Mouse (Mus musculus): Measurements from ENCODE around the gene Tut1. TPM values are rescaled to one million over a fixed set of nuclear protein-coding genes. Genes with fewer than 3 reads are reported as not detected.

Gene Tut1
- total RNA-seq (2021) = 10 to 100 TPM; 19.4 to 20.1 TPM

DNA sequence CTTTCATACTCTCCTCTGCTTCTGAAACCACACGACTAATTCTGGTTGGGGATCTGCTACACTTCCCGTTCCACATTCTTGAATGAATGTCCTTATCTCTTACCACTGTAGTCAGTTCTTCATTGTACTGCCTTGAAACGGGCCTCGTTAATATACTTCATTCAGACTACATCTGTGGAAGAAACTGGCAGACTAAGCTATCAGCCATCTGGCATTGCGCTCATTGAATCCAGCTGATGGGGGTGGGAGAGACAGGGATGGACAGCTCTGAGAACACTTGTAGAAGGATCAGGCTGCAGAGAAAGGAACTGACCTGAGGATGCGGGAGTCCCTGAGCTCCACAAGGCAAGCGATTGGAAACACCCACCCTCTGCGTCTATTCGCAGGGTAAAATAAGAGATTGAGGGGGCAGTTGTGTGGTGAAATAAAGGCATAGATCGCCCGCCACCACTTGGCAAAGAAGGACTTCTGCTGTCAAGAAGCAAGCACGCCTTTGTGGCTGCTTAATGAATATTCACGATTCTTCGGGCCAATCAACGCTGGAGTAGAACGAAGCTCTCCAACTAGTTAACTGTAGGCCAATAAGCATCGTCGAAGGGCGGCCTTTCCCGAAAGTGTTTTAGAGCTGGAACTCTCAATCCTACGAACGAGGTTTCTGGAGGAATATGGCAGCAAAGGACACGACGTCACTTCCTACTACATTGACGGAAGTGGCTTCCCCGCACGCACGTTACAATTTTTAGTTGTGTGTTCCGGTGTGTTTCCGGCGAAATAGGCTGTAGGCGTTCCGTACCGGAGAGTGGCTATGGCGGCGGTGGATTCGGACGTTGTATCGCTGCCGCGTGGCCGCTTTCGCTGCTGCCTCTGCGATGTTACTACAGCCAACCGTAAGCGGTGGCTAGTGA lies at the start of gene Tut1:
Tut1 (plus strand) TSS at position 713 of the 905 bp plus-strand sequence.
- DNase-seq (ENCODE audit: extremely low spot score in 1 of 2, low spot score in 1 of 2) = peak; percentile 82 to 87

DNA sequence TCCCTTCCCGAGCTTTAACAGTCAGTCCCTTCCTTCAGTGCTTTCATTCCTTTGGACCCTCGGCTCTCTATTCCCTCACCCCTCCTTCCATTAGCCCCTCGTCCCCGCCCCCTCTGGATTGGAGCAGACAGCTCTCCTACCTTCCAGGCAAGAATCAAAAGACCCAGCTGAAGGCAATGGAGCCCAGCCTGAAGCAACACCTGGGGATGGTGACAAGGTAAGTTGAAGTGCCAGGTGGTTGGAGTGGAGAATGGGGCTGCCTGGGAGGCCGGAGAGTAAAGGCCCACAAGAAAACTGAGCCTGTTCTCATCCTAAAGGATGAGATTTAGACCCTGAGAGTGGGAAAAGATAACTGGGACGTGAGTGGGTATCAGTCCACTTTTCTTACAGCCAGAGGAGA lies 45.1 kb upstream of the Tut1 start:
- DNase-seq (ENCODE audit: extremely low spot score in 1 of 2, low spot score in 1 of 2) = no peak

DNA sequence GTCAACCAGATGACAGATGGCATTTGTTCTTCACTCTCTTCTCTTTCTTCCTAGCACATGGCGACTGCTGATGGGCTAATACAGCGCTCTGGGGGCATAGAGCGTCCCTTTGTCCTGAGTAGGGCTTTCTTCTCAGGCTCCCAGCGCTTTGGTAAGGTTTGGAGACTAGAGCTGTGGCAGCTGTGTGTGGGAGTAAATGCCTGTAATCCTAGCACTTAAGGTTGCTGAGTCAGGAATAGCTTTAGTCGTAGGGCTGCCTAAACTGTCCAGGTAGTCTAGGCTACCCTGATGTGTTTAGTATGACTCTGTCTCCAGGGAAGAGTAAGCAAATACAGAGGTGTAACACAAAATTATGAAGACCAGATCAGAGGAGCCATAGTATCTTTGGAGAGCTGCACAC lies 41.8 kb upstream of the Tut1 start:
- DNase-seq (ENCODE audit: extremely low spot score in 1 of 2, low spot score in 1 of 2) = no peak

DNA sequence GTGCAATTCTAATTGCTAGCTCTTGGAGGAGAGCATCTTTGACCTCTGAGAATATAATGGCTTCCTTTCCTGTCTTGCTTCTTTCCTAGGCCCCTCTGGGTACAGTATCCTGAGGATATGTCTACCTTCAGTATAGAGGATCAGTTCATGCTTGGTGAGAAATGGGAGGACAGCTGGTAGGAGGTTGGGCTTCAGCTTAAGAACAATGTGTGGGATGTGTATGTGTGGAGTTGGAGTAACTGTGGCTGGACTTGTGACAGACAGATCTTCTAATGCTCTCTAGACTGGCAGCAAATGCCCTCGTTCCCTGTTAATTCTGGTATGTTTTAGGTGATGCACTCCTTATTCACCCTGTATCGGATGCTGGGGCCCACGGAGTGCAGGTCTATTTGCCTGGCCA lies 39.4 kb upstream of the Tut1 start:
- no peak for DNase-seq (ENCODE audit: extremely low spot score in 1 of 2, low spot score in 1 of 2)

DNA sequence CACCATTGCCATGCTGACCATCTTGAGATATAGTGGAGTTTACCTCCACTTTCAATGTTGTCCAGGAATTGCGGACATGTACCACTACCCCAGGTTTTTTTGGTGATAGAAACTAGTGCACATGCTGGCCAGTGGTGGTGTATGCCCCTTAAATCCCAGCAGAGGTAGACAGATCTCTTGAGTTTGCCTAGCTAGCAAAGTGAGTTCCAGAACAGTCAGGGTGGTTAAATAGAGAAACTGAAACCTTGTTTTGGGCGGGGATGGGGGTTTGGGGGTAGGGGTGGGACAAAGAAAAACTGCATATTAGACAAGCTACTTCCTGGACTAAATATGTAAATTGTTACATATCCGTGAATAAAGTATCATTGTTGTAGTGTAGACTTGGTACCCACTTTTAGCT lies 34.6 kb upstream of the Tut1 start:
- DNase-seq (ENCODE audit: extremely low spot score in 1 of 2, low spot score in 1 of 2) = no peak

DNA sequence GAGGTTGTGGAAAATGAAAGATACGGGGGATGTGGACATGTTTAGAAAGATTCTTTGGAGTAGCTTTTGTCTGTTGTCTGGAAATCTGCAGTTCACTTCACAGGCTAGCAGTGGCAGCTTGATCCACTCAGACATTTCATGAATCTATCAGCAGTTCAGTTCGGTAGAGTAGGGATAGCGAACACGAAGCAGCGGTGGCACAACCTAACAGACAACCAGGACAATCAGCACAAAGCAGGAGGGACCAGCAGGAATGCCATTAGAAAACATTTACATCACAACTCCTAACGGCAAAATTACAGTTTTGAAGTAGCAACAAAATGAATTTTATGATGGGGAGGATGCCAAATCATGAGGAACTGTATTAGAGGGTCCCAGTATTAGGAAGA lies 34.0 kb upstream of the Tut1 start:
- no peak for DNase-seq (ENCODE audit: extremely low spot score in 1 of 2, low spot score in 1 of 2)

DNA sequence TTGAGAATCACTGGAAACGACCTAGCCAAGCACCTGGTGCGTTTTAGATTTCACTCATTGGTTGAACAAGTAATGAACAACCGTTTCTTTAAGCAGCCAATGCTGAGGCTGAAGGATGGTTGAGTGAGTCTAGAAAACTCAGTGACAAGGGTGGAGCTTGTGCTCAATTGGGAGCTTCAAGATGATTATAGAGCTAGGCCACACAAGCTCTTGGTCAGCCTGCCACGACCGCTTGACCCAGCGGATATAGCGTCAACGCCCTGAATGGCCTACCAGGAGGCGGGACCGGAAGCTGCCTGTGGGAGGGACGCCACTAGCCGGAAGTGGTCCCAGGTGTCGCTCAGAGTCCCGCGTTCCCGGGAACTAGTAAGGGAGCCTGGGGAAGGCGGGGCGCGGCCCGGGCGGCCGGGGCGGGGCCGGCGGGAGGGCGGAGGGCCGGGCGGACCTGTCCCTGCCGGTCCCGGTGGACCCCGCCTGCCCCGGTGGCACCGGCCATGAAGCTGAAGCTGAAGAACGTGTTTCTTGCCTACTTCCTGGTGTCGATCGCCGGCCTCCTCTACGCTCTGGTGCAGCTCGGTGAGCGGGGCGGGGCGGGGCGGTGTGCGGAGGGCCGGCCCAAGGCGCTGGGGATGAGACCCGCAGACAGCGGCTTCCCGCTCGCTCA lies 33.4 kb upstream of the Tut1 start, which contains the start of gene B3gat3:
B3gat3 (plus strand) TSS at position 302 of the 664 bp plus-strand sequence.
- DNase-seq (ENCODE audit: extremely low spot score in 1 of 2, low spot score in 1 of 2) = peak; percentile 85 to 90

DNA sequence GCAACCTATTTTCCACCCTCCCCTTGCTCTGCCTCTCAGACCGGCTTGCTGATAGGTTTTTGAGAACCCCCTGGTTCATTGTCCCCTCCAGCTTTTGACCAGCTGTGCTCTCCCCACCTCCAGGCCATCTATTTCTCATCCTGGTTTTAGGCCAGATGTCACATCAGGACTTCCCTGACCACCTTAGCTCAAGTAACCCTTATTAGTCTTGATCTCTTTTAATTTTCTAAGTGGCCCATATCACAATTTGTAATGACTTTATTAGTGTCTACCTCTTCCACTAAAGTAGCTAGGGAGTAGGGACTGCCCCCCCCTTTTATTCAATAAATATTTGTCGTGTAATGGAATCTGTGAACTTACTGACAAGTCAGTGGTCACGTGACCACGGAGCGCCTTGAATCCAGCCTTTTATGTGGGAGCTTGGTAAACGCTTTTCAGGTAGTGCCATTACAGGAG lies 32.8 kb upstream of the Tut1 start:
- DNase-seq (ENCODE audit: extremely low spot score in 1 of 2, low spot score in 1 of 2) = no peak

DNA sequence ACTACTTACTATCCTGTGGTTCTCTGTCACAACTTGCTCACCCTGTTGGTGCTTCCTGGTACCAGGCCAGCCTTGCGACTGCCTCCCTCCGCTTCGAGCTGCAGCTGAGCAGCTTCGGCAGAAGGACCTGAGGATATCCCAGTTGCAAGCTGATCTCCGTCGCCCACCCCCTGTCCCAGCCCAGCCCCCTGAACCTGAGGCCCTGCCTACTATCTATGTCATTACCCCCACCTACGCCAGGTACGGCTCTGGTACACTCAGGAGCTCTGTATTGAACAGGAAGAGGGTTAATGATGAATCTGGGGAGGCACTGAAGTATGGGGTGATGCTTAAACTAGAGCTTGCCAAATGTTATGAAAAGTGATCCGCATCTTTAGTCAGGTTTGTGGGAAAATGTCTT lies 31.9 kb upstream of the Tut1 start:
- no peak for DNase-seq (ENCODE audit: extremely low spot score in 1 of 2, low spot score in 1 of 2)

DNA sequence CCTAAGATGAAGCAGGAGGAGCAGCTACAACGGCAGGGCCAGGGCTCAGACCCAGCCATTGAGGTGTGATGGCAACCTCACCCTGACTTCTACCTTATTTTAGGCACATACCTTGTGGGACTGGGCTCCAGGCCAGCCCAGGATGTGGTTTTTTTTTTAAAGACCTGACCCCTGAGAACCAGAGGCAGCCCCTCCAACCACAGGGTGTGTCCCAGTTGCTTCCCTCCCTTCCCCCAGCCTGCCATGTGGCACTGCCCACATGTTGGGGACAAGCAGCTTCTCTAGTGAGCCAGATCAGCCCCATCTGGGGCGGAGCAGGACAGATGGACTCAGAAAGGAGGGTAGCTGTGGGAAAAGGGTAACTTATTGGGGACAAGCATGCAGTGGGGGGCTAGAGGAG lies 26.9 kb upstream of the Tut1 start:
- no peak for DNase-seq (ENCODE audit: extremely low spot score in 1 of 2, low spot score in 1 of 2)

DNA sequence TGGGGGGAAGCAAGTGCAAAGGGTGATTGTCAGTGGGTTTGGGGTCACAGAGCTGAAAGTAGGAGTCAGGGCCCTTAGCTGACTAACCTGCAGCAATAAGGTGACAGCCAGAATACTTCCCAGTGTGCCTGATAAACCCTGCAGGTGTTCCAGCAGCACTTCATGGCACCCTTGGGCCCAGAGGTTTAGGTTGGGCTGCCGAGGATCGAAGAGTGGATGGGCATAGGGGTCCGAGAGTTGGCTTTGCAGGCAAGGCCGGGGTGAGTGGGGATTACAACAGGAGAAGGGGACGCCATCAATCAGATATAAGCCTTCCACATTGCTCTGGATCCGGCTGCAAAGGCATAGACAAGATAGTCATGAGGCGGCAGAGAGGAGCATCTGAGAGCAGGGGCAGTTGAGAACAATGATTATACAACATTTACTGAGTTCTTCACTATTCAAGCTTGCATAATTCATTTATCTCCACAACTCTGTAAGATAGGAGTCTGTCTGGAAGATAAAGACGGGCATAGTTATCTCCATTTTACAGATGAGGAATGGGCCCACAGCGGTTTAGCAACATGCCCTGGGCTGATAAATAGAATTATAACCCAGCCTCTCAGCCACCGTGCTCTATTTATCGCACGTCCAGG lies 25.6 kb upstream of the Tut1 start:
- DNase-seq (ENCODE audit: extremely low spot score in 1 of 2, low spot score in 1 of 2) = no peak

DNA sequence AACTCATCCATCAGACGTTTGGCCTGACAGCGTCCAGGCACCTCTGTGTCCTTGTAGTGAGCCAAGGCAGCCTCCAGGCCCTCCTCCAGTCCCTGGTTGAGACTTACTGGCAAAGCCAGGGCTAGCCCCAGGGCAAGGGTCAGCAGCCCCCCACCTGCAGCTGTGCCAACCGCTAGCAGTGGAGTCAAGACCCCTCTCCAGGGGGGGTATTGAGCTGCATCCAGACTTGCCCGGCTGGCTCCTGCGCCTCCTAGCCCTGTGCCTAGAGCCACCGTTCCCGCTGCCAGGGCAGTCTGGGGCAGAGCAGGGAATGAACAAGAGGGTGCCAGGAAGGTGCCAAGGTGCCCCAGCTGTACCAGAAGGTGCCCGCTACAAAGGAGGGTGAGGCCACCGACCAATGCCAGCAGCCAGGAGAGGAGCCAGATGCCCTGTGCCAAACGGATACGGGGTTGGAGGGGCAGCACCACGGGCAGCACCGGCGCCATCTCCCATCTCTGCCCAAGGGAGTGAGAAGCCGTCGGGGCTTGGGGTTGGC lies 24.9 kb upstream of the Tut1 start:
- DNase-seq (ENCODE audit: extremely low spot score in 1 of 2, low spot score in 1 of 2) = no peak

DNA sequence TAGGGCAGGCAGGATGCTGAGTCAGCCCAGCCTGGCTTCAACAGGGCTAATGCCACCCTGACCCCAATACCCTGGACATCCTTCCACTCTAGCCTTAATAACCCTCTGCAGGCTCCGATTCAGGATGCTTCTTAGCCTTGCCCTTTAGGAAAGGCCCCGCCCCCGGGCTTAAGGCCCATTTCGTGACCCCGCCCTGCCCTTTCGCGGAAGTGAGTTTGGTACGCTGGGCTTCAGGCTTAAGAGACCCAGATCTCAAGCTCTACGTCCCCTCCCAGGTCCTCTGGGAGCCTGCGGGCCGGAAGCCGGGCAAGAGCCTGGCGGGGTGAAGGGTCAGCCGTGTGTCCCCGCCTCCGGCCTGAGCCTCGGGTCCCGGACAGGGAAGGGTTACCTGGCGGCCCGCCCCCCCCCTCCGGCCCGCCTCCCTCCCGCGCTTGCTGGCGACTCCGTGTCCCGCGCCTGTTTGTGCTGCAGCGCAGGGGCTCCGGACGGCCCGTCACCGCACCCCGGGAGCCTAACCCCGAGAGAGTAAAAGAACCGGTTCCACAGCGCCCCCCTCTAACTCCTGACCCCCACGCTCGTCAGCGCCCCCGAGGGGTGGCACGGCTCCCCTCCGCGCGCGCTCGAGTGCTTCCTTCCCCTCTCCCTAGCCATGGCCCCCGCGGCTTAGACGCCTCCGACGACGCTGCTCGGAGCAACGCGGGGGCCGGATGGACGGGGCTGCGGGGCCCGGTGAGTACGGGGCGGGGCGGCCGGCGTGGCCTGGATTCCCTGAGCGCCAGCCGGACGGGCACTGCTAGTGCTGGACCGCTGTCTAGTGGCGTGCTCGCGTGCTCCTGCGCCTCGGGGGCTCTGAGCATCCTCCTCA lies 24.2 kb upstream of the Tut1 start, which contains the start of the genes Rom1 and Eml3:
Rom1 (minus strand) TSS at position 133 of the 865 bp plus-strand sequence.
Eml3 (plus strand) TSS at position 329 of the 865 bp plus-strand sequence.
- DNase-seq (ENCODE audit: extremely low spot score in 1 of 2, low spot score in 1 of 2) = peak in 1 of 2 experiments; percentile 42

DNA sequence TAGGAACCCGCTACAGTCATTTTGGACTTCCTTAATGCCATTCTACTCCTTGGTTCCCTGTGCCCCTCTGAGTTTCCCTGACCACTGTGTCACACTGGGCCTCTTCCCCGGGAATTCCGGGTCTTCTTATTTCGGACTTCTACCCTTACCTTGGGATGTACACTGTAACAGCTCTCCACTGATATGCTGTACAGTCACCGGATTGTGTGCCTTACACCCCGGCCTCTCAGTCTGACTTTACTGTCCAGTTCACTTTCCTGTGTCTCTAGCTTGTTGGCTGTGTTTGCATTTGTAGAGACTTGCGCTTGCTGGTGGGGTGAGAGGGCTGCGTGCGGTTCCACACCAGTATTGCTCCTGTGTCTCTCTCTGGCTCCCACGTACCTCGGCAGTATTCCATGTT lies 23.5 kb upstream of the Tut1 start:
- DNase-seq (ENCODE audit: extremely low spot score in 1 of 2, low spot score in 1 of 2) = no peak

DNA sequence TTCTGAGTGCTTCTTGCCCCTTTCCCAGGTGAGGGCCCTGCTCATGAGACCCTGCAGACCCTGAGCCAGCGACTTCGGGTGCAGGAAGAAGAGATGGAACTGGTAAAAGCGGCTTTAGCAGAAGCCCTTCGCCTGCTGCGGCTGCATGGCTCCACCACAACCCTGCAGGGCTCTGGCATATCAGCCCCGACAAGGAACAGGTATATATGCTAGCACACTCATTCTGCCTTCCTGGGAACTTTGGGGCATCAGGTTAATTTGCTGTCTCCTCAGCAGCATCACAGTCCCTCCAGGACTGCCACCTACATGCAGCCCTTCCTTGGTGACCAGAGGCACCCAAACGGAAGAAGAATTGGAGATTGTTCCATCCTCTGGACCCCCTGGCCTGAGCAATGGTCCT lies 22.9 kb upstream of the Tut1 start:
- DNase-seq (ENCODE audit: extremely low spot score in 1 of 2, low spot score in 1 of 2) = no peak

DNA sequence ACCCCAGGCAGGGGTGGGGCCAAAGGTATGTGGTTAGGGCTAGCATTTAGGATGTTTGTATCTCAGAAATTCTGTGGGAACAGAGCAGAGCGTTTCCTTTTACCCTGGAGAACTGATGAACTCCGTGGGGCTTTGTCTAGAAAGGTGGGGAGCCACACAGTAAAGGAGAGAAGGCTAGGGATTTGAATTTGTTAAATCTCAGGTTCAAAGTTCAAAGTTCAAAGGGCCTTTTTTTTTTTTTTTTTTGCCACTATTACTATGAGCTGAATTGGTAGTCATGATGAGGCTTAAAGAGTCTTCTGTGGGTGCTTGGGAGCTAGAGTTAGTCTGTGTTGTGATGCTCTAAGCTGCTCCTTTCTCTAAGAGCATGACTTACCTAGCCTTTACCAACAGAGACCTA lies 16.9 kb upstream of the Tut1 start:
- DNase-seq (ENCODE audit: extremely low spot score in 1 of 2, low spot score in 1 of 2) = no peak

DNA sequence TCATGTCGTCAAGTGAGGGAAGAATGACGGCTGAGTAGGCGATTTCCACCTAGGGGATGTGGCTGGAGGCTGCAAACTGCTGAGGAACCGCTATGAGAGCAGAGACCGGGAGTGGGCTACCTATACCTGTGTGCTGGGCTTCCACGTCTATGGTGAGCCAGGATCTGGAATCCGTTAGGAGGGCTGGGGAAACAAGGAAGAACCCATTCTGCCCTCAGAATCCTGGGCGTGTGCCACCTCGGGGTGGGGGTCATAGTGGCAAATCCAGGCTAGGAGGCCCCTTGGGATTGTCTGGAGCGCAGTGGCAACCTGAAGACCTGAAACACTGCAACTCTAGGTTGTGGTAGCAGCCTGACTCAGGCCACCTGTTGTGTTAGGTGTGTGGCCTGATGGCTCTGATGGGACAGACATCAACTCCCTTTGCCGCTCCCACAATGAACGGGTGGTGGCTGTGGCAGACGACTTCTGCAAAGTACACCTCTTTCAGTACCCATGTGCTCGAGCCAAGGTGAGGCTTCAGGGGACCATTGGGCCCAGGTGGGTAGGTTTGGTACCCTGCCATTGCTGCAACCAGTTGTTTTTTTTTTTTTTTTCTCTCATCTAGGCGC lies 13.0 kb upstream of the Tut1 start:
- no peak for DNase-seq (ENCODE audit: extremely low spot score in 1 of 2, low spot score in 1 of 2)

DNA sequence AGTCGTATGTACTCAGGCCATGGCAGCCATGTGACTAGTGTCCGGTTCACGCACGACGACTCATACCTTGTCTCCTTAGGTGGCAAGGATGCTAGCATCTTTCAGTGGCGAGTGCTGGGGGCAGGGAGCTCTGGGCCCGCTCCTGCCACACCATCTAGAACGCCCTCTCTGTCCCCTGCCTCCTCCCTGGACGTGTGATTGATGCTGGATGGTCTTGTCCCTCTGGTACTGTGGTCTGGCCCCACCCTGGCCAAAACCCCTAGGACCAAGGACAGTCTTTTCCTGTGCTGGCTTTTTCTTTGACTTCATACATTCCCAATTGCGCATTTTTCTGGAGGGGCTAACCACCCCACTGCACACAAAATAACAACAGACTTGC lies 12.5 kb upstream of the Tut1 start:
- no peak for DNase-seq (ENCODE audit: extremely low spot score in 1 of 2, low spot score in 1 of 2)

DNA sequence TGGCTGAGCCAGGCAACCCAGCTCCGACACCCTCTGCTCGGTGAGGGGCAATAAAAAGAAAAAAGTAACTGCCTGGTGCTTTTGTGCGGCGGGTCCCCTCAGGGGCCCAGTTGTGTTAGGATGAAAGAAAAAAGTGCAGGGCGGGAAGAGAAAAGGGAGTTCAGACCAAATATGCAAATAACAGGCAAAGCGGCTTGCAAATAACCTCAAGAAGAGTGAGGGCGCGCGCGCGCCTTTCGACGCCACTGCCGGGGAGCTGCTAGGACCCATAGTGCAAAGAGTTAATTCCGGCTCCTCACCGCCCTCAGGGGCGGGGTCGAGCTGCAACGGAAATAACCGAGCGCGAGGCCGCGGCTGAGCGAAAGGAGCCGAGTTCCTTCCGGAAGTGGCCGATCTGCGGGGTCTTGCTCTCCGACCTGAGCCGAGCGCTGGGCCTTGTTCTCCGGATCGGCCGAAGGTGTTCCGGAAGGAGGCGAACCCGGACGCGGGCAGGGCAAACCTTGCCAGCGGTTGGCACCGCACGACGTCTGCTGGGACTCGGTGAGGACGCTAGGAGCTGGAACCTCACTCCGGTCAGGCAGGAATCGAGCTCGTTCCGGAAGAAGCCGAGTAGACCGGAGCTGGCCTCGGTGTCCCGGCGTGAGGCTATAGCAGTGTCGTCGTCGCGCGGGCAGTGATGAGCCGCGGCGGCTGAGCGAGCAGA lies 12.0 kb upstream of the Tut1 start, which contains the start of gene Mta2:
Mta2 (plus strand) TSS at position 361 of the 703 bp plus-strand sequence.
- DNase-seq (ENCODE audit: extremely low spot score in 1 of 2, low spot score in 1 of 2) = peak; percentile 93 to 94
